ENCODE assay signal across 8 mouse cellular contexts in genomic region chr11:109311885-109312605, GRCm38 (mm10). TPM values are rescaled to one million over a fixed set of nuclear protein-coding genes. Genes with fewer than 3 reads are reported as not detected.
DNase-seq lines count a peak whose midpoint lies in the region; ATAC-seq lines count a peak whose summit lies in the region.

No protein-coding gene starts in this region.

- no peak overlapping the region for H3K27ac ChIP-seq in forebrain, embryonic 11.5 days (ENCODE audit: low read depth, low read length)
- H3K27ac ChIP-seq in heart, embryonic 16.5 days (ENCODE audit: low read length): peak overlapping the region; percentile 45; the same call in 1 of the 2 replicates
- H3K27ac ChIP-seq in liver, embryonic 13.5 days: no peak overlapping the region
- peak overlapping the region; percentile 37; the same call in 1 of the 2 replicates for H3K27ac ChIP-seq in stomach, embryonic 16.5 days (ENCODE audit: low read length)

- H3K4me2 ChIP-seq in forebrain, embryonic 11.5 days (ENCODE audit: low read depth, low read length, severe bottlenecking): peak overlapping the region; percentile 67
- peak overlapping the region; percentile 80 for H3K4me2 ChIP-seq in heart, embryonic 16.5 days (ENCODE audit: low read depth, low read length)
- peak overlapping the region; percentile 69 for H3K4me2 ChIP-seq in liver, embryonic 13.5 days
- H3K4me2 ChIP-seq in stomach, embryonic 16.5 days (ENCODE audit: low read depth, low read length): peak overlapping the region; percentile 64

- 13% methylated on average over 20 of the region's 20 CpGs for WGBS in forebrain, embryonic 11.5 days
- WGBS in heart, embryonic 16.5 days: 15% methylated on average over 20 of the region's 20 CpGs
- 12% methylated on average over 20 of the region's 20 CpGs for WGBS in liver, embryonic 13.5 days (ENCODE audit: insufficient replicate concordance)
- WGBS in stomach, embryonic 16.5 days: 15% methylated on average over 20 of the region's 20 CpGs

- H3K27me3 ChIP-seq in forebrain, embryonic 11.5 days (ENCODE audit: control insufficient read depth, insufficient read depth, low read length): no peaks in the 10 kb centered on the region
- peaks cover 16% of the 10 kb centered on the region for H3K27me3 ChIP-seq in heart, embryonic 16.5 days (ENCODE audit: control insufficient read depth, insufficient read depth, low read length)
- H3K27me3 ChIP-seq in liver, embryonic 13.5 days: peaks cover 20% of the 10 kb centered on the region; the same call in 1 of the 2 replicates
- H3K27me3 ChIP-seq in stomach, embryonic 16.5 days (ENCODE audit: control insufficient read depth, insufficient read depth, low read length): peaks cover 2% of the 10 kb centered on the region; the same call in 1 of the 2 replicates

- H3K4me3 ChIP-seq in forebrain, embryonic 11.5 days (ENCODE audit: low read depth, low read length): peak overlapping the region; percentile 54
- H3K4me3 ChIP-seq in heart, embryonic 16.5 days (ENCODE audit: low read length): peak overlapping the region; percentile 83
- peak overlapping the region; percentile 63 for H3K4me3 ChIP-seq in liver, embryonic 13.5 days (replicated peaks)
- H3K4me3 ChIP-seq in stomach, embryonic 16.5 days (replicated peaks; ENCODE audit: low read length): peak overlapping the region; percentile 70

- peak; percentile 81 for DNase-seq in 416B (ENCODE audit: low read depth)
- DNase-seq in brain, embryonic 18.5 days (ENCODE audit: low read depth, low spot score): peak; percentile 74
- DNase-seq in forebrain, embryonic 11.5 days (ENCODE audit: low spot score): peak; percentile 78
- DNase-seq in kidney, postnatal 25 days: peak; percentile 78 to 85
- DNase-seq in liver, embryonic 13.5 days: no peak
- peak; percentile 61 to 68 for DNase-seq in natural killer cell, adult 2 months (ENCODE audit: low spot score in 2 of 2)

- no peaks in the 10 kb centered on the region for H3K36me3 ChIP-seq in forebrain, embryonic 11.5 days (ENCODE audit: control insufficient read depth, insufficient read depth, low read length)
- H3K36me3 ChIP-seq in heart, embryonic 16.5 days (ENCODE audit: control insufficient read depth, insufficient read depth): no peaks in the 10 kb centered on the region
- no peaks in the 10 kb centered on the region for H3K36me3 ChIP-seq in liver, embryonic 13.5 days
- H3K36me3 ChIP-seq in stomach, embryonic 16.5 days (ENCODE audit: control insufficient read depth, insufficient read depth, low read length): no peaks in the 10 kb centered on the region

- H3K9ac ChIP-seq in forebrain, embryonic 11.5 days (ENCODE audit: low read length): peak overlapping the region; percentile 85
- H3K9ac ChIP-seq in heart, embryonic 16.5 days (ENCODE audit: low read length): peak overlapping the region; percentile 89
- H3K9ac ChIP-seq in liver, embryonic 13.5 days: peak overlapping the region; percentile 57
- peak overlapping the region; percentile 85 for H3K9ac ChIP-seq in stomach, embryonic 16.5 days (ENCODE audit: low read length)

- no peaks in the 10 kb centered on the region; the same call in 1 of the 2 replicates for H3K4me1 ChIP-seq in forebrain, embryonic 11.5 days (replicated peaks; ENCODE audit: control insufficient read depth, insufficient read depth, low read length)
- no peaks in the 10 kb centered on the region for H3K4me1 ChIP-seq in heart, embryonic 16.5 days (ENCODE audit: control insufficient read depth, insufficient read depth, low read length)
- peaks cover 9% of the 10 kb centered on the region for H3K4me1 ChIP-seq in liver, embryonic 13.5 days (replicated peaks)
- no peaks in the 10 kb centered on the region for H3K4me1 ChIP-seq in stomach, embryonic 16.5 days (ENCODE audit: control insufficient read depth, insufficient read depth, low read length)

- H3K9me3 ChIP-seq in forebrain, embryonic 11.5 days (ENCODE audit: control insufficient read depth, low read length): no peaks in the 10 kb centered on the region
- H3K9me3 ChIP-seq in heart, embryonic 16.5 days (replicated peaks; ENCODE audit: control insufficient read depth, low read length): no peaks in the 10 kb centered on the region
- no peaks in the 10 kb centered on the region for H3K9me3 ChIP-seq in liver, embryonic 13.5 days (replicated peaks)
- no peaks in the 10 kb centered on the region for H3K9me3 ChIP-seq in stomach, embryonic 16.5 days (replicated peaks; ENCODE audit: control insufficient read depth, low read length)

- ATAC-seq in forebrain, embryonic 11.5 days (replicated peaks; ENCODE audit: low FRiP score): peak; percentile 94
- ATAC-seq in heart, embryonic 16.5 days (replicated peaks; ENCODE audit: extremely low read depth, insufficient read depth, low FRiP score): peak; percentile 83
- ATAC-seq in liver, embryonic 13.5 days (ENCODE audit: low read depth): peak; percentile 88
- ATAC-seq in stomach, embryonic 16.5 days (ENCODE audit: insufficient read depth, low FRiP score): peak; percentile 88

RNA-seq across cellular contexts. Expression of gene Rgs9, which starts 14.1 kb away (rescaled TPM):
- polyA plus RNA-seq in forebrain, embryonic 11.5 days (2014; fragmentation: Nextera tagmentation; extraction: Ambion mirVana): 1.4 and 1.6 TPM in 2 replicates
- 0.82 and 1.4 TPM in 2 replicates for polyA plus RNA-seq in heart, embryonic 16.5 days (2015; fragmentation: Nextera tagmentation; extraction: Ambion mirVana)
- 0.07 and 0.09 TPM in 2 replicates for polyA plus RNA-seq in liver, embryonic 13.5 days (2015; fragmentation: Nextera tagmentation; extraction: Ambion mirVana)
- 2.1 and 2.3 TPM in 2 replicates for polyA plus RNA-seq in stomach, embryonic 16.5 days (2015; fragmentation: Nextera tagmentation; extraction: Ambion mirVana)

RNA-seq across cellular contexts. Expression of gene Gna13, which starts 50.6 kb away (rescaled TPM):
- 23.2 and 24.2 TPM in 2 replicates for polyA plus RNA-seq in forebrain, embryonic 11.5 days (2014; fragmentation: Nextera tagmentation; extraction: Ambion mirVana)
- polyA plus RNA-seq in heart, embryonic 16.5 days (2015; fragmentation: Nextera tagmentation; extraction: Ambion mirVana): 20.7 and 21.6 TPM in 2 replicates
- polyA plus RNA-seq in liver, embryonic 13.5 days (2015; fragmentation: Nextera tagmentation; extraction: Ambion mirVana): 14.3 and 15.9 TPM in 2 replicates
- polyA plus RNA-seq in stomach, embryonic 16.5 days (2015; fragmentation: Nextera tagmentation; extraction: Ambion mirVana): 28.8 and 32.8 TPM in 2 replicates

Comparison
In these comparisons a context has a peak if more than half of its experiments do, and no peak if none do; other contexts are left out.
1. H3K27ac ChIP-seq: peak in heart, embryonic 16.5 days (single experiment) and stomach, embryonic 16.5 days (single experiment); none in forebrain, embryonic 11.5 days (single experiment) and liver, embryonic 13.5 days (single experiment).
2. Peak in every context shown above with its lines, with median percentiles within 50 percentile points of each other: ATAC-seq, H3K4me2 ChIP-seq, H3K4me3 ChIP-seq and H3K9ac ChIP-seq.